Mouse (Mus musculus) hindbrain, embryonic 10.5 days (tissue): ENCODE results near the gene Tnfaip3. TPM values are rescaled to one million over a fixed set of nuclear protein-coding genes. Genes with fewer than 3 reads are reported as not detected.

ENCODE experiments used
- DNase-seq: peaks from one replicate; pipeline ENCODE4 v3.0.0-alpha.2; 2017; ENCODE audit warnings: low spot score
- H3K27ac ChIP-seq: fragments of 300-500 bp; sonication (generic); 2 replicates; pipeline ENCODE4 v1.5.1; 2016; ENCODE audit warnings: mild to moderate bottlenecking, moderate library complexity
- H3K27me3 ChIP-seq: fragments of 300-500 bp; sonication (generic); 2 replicates; pipeline ENCODE4 v1.6.1; 2016; ENCODE audit warnings: mild to moderate bottlenecking; ENCODE audit not compliant: poor library complexity, insufficient read depth, severe bottlenecking
- H3K36me3 ChIP-seq: fragments of 300-500 bp; sonication (generic); 2 replicates; pipeline ENCODE4 v1.6.1; 2016; ENCODE audit warnings: mild to moderate bottlenecking, moderate library complexity
- H3K4me1 ChIP-seq: fragments of 300-500 bp; sonication (generic); replicated peaks from 2 replicates; pipeline ENCODE4 v1.6.1; 2016; ENCODE audit warnings: mild to moderate bottlenecking
- H3K4me3 ChIP-seq: fragments of 300-500 bp; sonication (generic); 2 replicates; pipeline ENCODE4 v1.5.1; 2016; ENCODE audit warnings: mild to moderate bottlenecking, moderate library complexity
- H3K9me3 ChIP-seq: fragments of 300-500 bp; sonication (generic); 2 replicates; pipeline ENCODE4 v1.6.1; 2016; ENCODE audit warnings: mild to moderate bottlenecking, moderate library complexity
- WGBS: fragments of 180-500 bp; shearing (Covaris S2); methylation state at CpG from one replicate; pipeline ENCODE4 v1.1.7; 2016; 5-methylcytosine and 5-hydroxymethylcytosine counted together
- polyA plus RNA-seq: library from polyadenylated mRNA; unstranded; fragments of >200 nt; fragmentation: Nextera tagmentation; extraction: Ambion mirVana; gene quantifications from 2 replicates; pipeline ENCODE4 v1.2.1, GENCODE M21; 2016

Gene Tnfaip3
- polyA plus RNA-seq, 1 experiment from 2014 or later: 1.1 TPM

- Histone ChIP-seq H3K9me3 (no peaks in the 10 kb centered on the region), H3K27ac (no peak overlapping the region), H3K36me3 (no peaks in the 10 kb centered on the region), H3K27me3 (no peaks in the 10 kb centered on the region), H3K4me3 (no peak overlapping the region), H3K4me1 (no peaks in the 10 kb centered on the region)
- DNase-seq: no peak
- WGBS: 91% methylated on average over 3 of the region's 3 CpGs
Observed at GRCm38 (mm10) chr10:19034764-19035163, 19.3 kb upstream of the Tnfaip3 start.

DNA sequence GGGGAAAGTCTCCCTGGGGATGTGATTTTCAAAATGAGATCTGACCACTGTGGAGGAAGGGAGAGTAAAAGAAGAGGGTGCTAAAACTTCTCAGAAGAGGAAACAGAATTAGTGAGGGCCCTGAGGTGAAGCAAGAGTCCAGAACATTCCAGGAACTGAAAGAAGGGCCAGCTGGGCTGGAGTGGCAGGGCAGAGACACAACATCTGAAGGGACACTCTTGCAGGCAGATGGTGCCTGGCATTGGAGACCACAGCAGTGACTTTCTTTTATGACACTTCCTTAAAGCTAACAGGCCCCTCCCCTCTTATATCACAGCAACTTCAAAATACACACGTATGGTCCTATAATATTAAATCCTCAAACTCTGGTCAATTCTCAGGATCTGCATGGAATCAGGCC lies 18.2 kb upstream of the Tnfaip3 start:
- no peak overlapping the region for H3K27ac ChIP-seq
- no peaks in the 10 kb centered on the region for H3K36me3 ChIP-seq
- no peak overlapping the region for H3K4me3 ChIP-seq
- no peaks in the 10 kb centered on the region for H3K9me3 ChIP-seq
- 76% methylated on average over 1 of the region's 1 CpGs for WGBS
- no peaks in the 10 kb centered on the region for H3K27me3 ChIP-seq
- no peaks in the 10 kb centered on the region for H3K4me1 ChIP-seq
- no peak for DNase-seq

- DNase-seq: no peak
- Histone ChIP-seq H3K36me3 (no peaks in the 10 kb centered on the region), H3K4me3 (no peak overlapping the region), H3K27me3 (no peaks in the 10 kb centered on the region), H3K27ac (no peak overlapping the region), H3K4me1 (no peaks in the 10 kb centered on the region), H3K9me3 (no peaks in the 10 kb centered on the region)
Observed at GRCm38 (mm10) chr10:19031875-19032274, 16.4 kb upstream of the Tnfaip3 start.

- Histone ChIP-seq H3K27ac (no peak overlapping the region), H3K4me1 (no peaks in the 10 kb centered on the region), H3K9me3 (no peaks in the 10 kb centered on the region), H3K36me3 (no peaks in the 10 kb centered on the region), H3K4me3 (no peak overlapping the region), H3K27me3 (no peaks in the 10 kb centered on the region)
- DNase-seq: no peak
- 81% methylated on average over 2 of the region's 2 CpGs for WGBS
Observed at GRCm38 (mm10) chr10:19030628-19031027, 15.2 kb upstream of the Tnfaip3 start.

GRCm38 (mm10) chr10:19026710-19027109 lies 11.3 kb upstream of the Tnfaip3 start:
- Histone ChIP-seq H3K9me3 (no peaks in the 10 kb centered on the region), H3K27me3 (no peaks in the 10 kb centered on the region), H3K27ac (no peak overlapping the region), H3K4me1 (no peaks in the 10 kb centered on the region), H3K4me3 (no peak overlapping the region), H3K36me3 (no peaks in the 10 kb centered on the region)
- DNase-seq: no peak
- 90% methylated on average over 5 of the region's 5 CpGs for WGBS

- 88% methylated on average over 5 of the region's 5 CpGs for WGBS
Observed at GRCm38 (mm10) chr10:19024353-19024752, 8.9 kb upstream of the Tnfaip3 start.

DNA sequence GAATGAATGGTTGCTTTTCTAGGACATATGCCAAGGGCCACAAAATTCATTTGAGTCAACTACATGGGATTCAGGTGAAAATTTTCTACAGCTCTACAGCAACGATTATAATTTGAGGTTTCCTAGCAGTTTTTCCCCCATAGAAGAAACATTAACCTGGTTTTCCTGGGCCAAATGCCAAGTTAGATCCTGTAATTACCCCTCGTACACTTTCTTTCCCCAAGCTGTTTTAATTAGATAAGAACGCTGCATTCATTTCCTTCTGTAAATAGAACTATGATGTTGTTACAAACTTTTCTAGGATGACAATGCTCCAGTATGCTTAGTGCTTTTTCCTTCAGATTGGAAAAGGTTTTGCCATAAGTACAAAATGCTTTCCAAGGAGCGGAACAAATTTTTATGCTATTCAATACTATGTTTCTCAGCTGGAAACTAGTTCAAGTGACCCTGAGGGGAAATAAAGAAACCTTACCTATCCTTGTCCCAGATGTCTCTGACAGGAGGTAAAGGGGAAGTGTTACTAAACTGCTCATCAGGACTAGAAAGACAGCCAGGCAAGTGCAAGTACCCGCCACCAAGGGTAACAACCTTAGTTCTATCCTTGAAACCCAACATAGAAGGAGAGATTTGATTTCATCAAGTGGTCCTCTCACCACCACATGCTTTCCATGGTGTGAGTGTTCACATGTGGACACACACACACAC lies 8.3 kb upstream of the Tnfaip3 start:
- WGBS: 88% methylated on average over 5 of the region's 5 CpGs
- no peak for DNase-seq
- no peaks in the 10 kb centered on the region for H3K36me3 ChIP-seq
- H3K27ac ChIP-seq: no peak overlapping the region
- H3K4me1 ChIP-seq: no peaks in the 10 kb centered on the region
- no peaks in the 10 kb centered on the region for H3K9me3 ChIP-seq
- no peak overlapping the region for H3K4me3 ChIP-seq
- H3K27me3 ChIP-seq: no peaks in the 10 kb centered on the region

More at GRCm38 (mm10) chr10:19024353-19024752, 8.9 kb upstream of the Tnfaip3 start:
- H3K27ac ChIP-seq: no peak overlapping the region
- DNase-seq: no peak
- no peaks in the 10 kb centered on the region for H3K9me3 ChIP-seq
- H3K27me3 ChIP-seq: no peaks in the 10 kb centered on the region
- H3K36me3 ChIP-seq: no peaks in the 10 kb centered on the region
- H3K4me3 ChIP-seq: no peak overlapping the region
- no peaks in the 10 kb centered on the region for H3K4me1 ChIP-seq

GRCm38 (mm10) chr10:19022272-19022671 lies 6.8 kb upstream of the Tnfaip3 start:
- Histone ChIP-seq H3K4me1 (no peaks in the 10 kb centered on the region), H3K27me3 (peaks cover 3% of the 10 kb centered on the region)
- WGBS: 84% methylated on average over 1 of the region's 1 CpGs

DNA sequence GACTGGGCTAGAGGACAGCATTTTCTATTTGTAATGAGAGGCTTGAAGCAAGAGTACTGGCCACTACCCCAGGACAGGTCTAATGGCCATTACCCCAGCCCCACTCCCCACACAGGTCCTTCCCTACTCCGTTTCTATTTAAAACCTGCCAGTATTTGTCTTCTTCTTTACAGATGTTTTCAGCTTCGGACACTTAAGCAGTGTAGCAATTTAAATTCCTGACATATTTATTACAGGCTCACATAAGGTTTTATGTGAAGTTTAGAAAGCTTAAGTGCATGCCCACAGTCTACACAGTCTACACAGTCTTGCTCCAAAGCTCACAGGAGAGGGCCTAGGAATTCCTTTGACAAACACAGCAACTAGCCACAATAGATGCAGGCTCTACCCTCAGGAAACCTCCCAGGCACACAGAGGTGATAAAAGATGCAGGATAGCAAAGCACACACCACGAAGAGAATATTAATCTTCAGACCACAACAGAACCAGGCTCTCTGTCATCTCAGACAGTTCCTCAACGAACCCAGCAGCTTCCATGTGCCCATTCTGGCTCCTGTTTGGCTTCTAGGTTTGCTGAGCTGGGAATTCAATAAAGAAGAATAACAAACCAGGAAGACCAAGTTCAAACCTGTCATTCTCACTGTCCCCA lies 1.5 kb upstream of the Tnfaip3 start:
- H3K27me3 ChIP-seq: peaks cover 21% of the 10 kb centered on the region
- no peak overlapping the region for H3K4me3 ChIP-seq
- H3K36me3 ChIP-seq: no peaks in the 10 kb centered on the region
- peaks cover 18% of the 10 kb centered on the region for H3K4me1 ChIP-seq
- WGBS: 71% methylated on average over 4 of the region's 4 CpGs
- DNase-seq: no peak
- H3K9me3 ChIP-seq: no peaks in the 10 kb centered on the region
- no peak overlapping the region for H3K27ac ChIP-seq

More at GRCm38 (mm10) chr10:19022272-19022671, 6.8 kb upstream of the Tnfaip3 start:
- H3K9me3 ChIP-seq: no peaks in the 10 kb centered on the region
- DNase-seq: no peak
- H3K27ac ChIP-seq: no peak overlapping the region
- H3K4me3 ChIP-seq: no peak overlapping the region
- no peaks in the 10 kb centered on the region for H3K36me3 ChIP-seq

DNA sequence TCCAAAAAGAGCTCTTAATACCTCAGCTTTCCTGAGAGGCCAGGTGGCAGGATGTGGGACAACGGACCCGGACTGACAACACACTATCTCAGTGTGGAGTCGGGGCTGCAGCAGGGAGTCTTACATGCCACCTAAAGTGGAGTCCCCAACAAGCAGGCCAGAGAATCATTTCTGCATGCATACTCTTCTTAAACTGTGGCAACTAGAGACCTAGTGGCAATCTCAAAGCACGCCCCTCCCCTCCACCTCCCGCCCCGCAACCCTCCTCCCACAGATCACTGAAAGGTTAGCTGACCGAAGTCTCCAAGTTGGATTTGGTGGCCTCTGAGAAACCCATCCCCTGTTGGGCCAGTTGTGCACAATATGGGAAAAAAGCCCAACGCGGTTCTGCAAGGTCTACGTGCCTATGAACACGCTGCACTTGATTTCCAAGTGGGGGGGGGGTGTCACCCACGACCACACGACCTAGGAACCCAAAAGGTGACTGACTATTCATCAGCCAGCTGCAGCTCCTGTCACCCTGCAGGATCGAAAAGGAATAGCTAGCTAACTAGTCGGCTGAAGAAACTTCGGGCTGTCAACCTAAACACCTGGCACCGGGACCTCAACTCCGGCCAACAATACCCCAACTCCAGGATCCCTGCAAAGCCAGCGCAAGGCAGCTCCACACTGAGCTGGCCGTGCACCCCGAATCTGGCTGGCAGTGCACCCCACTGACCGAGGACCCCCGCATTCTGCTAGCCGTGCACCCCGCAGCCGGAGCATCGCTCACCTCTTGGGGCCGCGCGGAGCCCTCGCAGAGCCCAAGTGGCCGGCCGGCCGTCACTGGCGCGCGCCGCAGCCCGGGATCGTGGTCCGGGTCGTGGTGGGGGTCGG lies 838 bp downstream of the Tnfaip3 start:
- H3K27me3 ChIP-seq: peaks cover 21% of the 10 kb centered on the region
- no peaks in the 10 kb centered on the region for H3K36me3 ChIP-seq
- peak overlapping the region; percentile 92 for H3K27ac ChIP-seq
- no peaks in the 10 kb centered on the region for H3K9me3 ChIP-seq
- H3K4me1 ChIP-seq: peaks cover 18% of the 10 kb centered on the region
- under 1% methylated on average over 43 of the region's 43 CpGs for WGBS
- DNase-seq: no peak
- H3K4me3 ChIP-seq: peak overlapping the region; percentile 84

DNA sequence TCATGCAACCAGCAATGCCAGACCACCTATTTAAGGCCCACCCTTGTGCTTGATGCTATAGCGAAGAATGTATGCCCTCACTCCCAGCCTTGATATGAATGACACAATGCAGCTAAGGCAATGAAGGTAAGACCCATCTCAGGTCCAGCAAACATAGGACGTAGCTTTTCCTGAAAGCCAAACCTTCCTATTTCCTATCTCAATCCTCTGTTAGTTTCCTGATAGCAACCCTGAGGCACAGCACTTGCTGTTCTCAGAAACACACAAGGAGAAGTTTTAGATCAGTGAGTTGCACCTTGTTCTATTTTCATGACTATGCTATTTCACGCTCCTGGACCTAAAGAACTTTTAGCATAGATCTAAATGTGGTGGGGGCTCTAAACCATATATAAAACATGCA lies 2.1 kb downstream of the Tnfaip3 start:
- H3K27ac ChIP-seq: no peak overlapping the region
- WGBS: 88% methylated on average over 3 of the region's 3 CpGs

DNA sequence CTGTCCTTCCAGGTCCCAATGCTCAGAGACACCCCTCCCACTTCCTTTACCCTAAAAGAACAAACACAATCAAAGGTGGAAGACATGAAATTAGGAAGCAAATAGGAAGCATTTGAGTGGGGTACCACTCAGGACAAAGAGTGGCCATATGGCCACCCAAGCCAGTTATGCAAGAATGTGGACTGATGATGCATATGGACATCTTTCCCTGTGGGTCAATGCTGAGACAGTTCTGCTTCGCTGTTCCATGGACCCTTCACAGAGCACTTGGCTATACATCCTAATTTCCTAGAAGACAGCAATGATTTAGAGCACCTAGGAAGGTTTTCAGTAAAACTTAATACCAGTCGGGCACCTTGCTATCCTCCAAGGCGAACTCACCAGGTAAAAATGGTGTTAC lies 2.8 kb downstream of the Tnfaip3 start:
- WGBS: 90% methylated on average over 3 of the region's 3 CpGs
- Histone ChIP-seq H3K4me3 (no peak overlapping the region), H3K27me3 (peaks cover 21% of the 10 kb centered on the region), H3K9me3 (no peaks in the 10 kb centered on the region), H3K27ac (no peak overlapping the region), H3K36me3 (no peaks in the 10 kb centered on the region), H3K4me1 (peaks cover 18% of the 10 kb centered on the region)
- DNase-seq: no peak

More for the DNA sequence above, 2.1 kb downstream of the Tnfaip3 start:
- Histone ChIP-seq H3K9me3 (no peaks in the 10 kb centered on the region), H3K4me1 (peaks cover 18% of the 10 kb centered on the region), H3K36me3 (no peaks in the 10 kb centered on the region), H3K4me3 (no peak overlapping the region), H3K27me3 (peaks cover 21% of the 10 kb centered on the region)
- DNase-seq: no peak
